Mouse (Mus musculus): ENCODE measurements around the gene 1700001C02Rik. TPM values are rescaled to one million over a fixed set of nuclear protein-coding genes. Genes with fewer than 3 reads are reported as not detected.

1700001C02Rik gene
- total and polyA plus RNA-seq, 2 experiments, result not detected

DNA sequence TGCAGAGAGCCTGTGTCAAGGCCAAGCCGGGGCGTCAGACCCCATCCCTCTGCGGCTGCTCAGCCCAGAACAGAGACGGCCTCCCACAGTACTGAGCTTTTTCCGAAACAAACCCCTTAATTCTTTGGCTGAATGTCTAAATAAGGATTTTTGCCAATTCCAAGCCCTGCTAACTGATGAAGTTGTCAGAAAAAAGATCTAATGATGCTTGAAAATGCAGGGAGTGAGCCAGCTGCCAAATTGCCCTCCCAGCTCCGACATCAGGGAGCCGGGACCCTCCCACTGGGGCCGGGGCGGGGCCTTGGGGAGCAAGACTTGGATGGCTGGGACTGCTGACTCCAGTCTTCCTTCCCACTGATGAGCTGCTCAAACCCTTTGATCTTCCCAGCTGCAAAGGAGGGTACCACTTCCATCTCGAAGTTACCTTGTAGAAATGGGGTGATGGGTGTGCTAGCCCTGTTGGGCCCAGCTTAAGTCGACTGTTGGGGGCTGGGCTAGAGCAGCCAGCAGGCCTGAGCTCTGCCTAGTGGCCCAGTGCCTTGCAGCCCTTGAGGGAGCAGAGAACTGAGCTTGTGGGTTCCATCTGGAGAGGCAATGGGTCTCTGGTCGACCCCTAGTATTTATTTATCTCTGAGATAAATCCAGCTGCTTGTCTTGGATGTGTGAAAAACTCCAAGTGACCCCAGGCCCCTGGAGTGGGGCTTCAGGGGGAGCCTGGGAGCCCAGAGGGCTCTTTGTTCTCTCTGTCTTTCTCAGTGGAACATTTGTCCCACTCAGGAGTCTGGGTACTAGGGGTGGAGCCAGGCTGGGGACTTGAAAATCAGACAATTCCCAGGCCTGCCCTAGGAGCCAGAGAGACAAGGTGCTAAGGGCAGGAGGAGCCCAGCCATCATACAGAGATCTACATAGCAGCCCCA, 60.3 kb downstream of the 1700001C02Rik start:
- Histone ChIP-seq H3K79me2 (ENCODE audit: control insufficient read depth, insufficient read depth, low read length) (no peaks in the 10 kb centered on the region), H3K9ac (ENCODE audit: low read depth, low read length) (no peak overlapping the region), H3K4me1 (ENCODE audit: control insufficient read depth, insufficient read depth, low read length) (peaks cover 6% of the 10 kb centered on the region; the same call in 1 of the 2 replicates), H3K36me3 (ENCODE audit: control insufficient read depth, insufficient read depth, low read length) (no peaks in the 10 kb centered on the region), H3K4me3 (ENCODE audit: insufficient read depth, low read depth, low read length) (no peak overlapping the region), H3K27me3 (ENCODE audit: control insufficient read depth, insufficient read depth, low read length) (no peaks in the 10 kb centered on the region), H3K27ac (replicated peaks; ENCODE audit: insufficient read depth, low read depth, low read length) (no peak overlapping the region)
- DNase-seq (ENCODE audit: extremely low read depth, low read depth, low spot score), result no peak
- WGBS, result 60% methylated on average over 12 of the region's 12 CpGs
- TF ChIP-seq CTCF (IDR thresholded peaks at IDR 0.05; ENCODE audit: low read depth, low read length), result no peak
- TF ChIP-seq POLR2A (IDR thresholded peaks at IDR 0.05; ENCODE audit: extremely low read depth, insufficient read depth, low read length), result no peak

GRCm38 (mm10) chr5:30527129-30527528, 61.3 kb downstream of the 1700001C02Rik start:
- Histone ChIP-seq H3K27me3 (ENCODE audit: control insufficient read depth, insufficient read depth, low read length) (no peaks in the 10 kb centered on the region), H3K79me2 (ENCODE audit: control insufficient read depth, insufficient read depth, low read length) (no peaks in the 10 kb centered on the region), H3K4me1 (ENCODE audit: control insufficient read depth, insufficient read depth, low read length) (peaks cover 6% of the 10 kb centered on the region; the same call in 1 of the 2 replicates), H3K4me3 (ENCODE audit: insufficient read depth, low read depth, low read length) (no peak overlapping the region), H3K36me3 (ENCODE audit: control insufficient read depth, insufficient read depth, low read length) (no peaks in the 10 kb centered on the region), H3K9ac (ENCODE audit: low read depth, low read length) (no peak overlapping the region), H3K27ac (replicated peaks; ENCODE audit: insufficient read depth, low read depth, low read length) (no peak overlapping the region)
- WGBS, result 84% methylated on average over 5 of the region's 5 CpGs
- no peak for TF ChIP-seq CTCF (IDR thresholded peaks at IDR 0.05; ENCODE audit: low read depth, low read length)
- TF ChIP-seq POLR2A (IDR thresholded peaks at IDR 0.05; ENCODE audit: extremely low read depth, insufficient read depth, low read length), result no peak
- DNase-seq (ENCODE audit: extremely low read depth, low read depth, low spot score), result no peak

GRCm38 (mm10) chr5:30528906-30529305, 63.1 kb downstream of the 1700001C02Rik start:
- Histone ChIP-seq H3K27ac (replicated peaks; ENCODE audit: insufficient read depth, low read depth, low read length) (no peak overlapping the region), H3K27me3 (ENCODE audit: control insufficient read depth, insufficient read depth, low read length) (no peaks in the 10 kb centered on the region), H3K9ac (ENCODE audit: low read depth, low read length) (no peak overlapping the region), H3K36me3 (ENCODE audit: control insufficient read depth, insufficient read depth, low read length) (no peaks in the 10 kb centered on the region), H3K4me1 (ENCODE audit: control insufficient read depth, insufficient read depth, low read length) (no peaks in the 10 kb centered on the region), H3K79me2 (ENCODE audit: control insufficient read depth, insufficient read depth, low read length) (no peaks in the 10 kb centered on the region), H3K4me3 (ENCODE audit: insufficient read depth, low read depth, low read length) (no peak overlapping the region)
- no peak for TF ChIP-seq CTCF (IDR thresholded peaks at IDR 0.05; ENCODE audit: low read depth, low read length)
- TF ChIP-seq POLR2A (IDR thresholded peaks at IDR 0.05; ENCODE audit: extremely low read depth, insufficient read depth, low read length), result no peak
- DNase-seq (ENCODE audit: extremely low read depth, low read depth, low spot score), result no peak
- 50% methylated on average over 4 of the region's 4 CpGs for WGBS

Other genes starting within 250 kb of the 1700001C02Rik start
- 26.6 and 31.8 TPM in 2 replicates for gene Selenoi, start 233.5 kb upstream of the 1700001C02Rik start, total RNA-seq (2014; rRNA removed)
- gene Selenoi, start 233.5 kb upstream of the 1700001C02Rik start, polyA plus RNA-seq (2012; rRNA removed), result 59.7 and 73.9 TPM in 2 replicates
- gene Drc1, start 184.7 kb upstream of the 1700001C02Rik start, total RNA-seq (2014; rRNA removed), result 0.74 and 1.2 TPM in 2 replicates
- 0.23 and 0.30 TPM in 2 replicates for gene Drc1, start 184.7 kb upstream of the 1700001C02Rik start, polyA plus RNA-seq (2012; rRNA removed)
- gene Otof, start 4.1 kb upstream of the 1700001C02Rik start, total RNA-seq (2014; rRNA removed), result not detected in 2 replicates
- gene Otof, start 4.1 kb upstream of the 1700001C02Rik start, polyA plus RNA-seq (2012; rRNA removed), result 0.01 TPM in 1 of 2 replicates, not detected in the other
- not detected in 2 replicates for gene Cib4, start 79.8 kb downstream of the 1700001C02Rik start, total RNA-seq (2014; rRNA removed)
- not detected in 2 replicates for gene Cib4, start 79.8 kb downstream of the 1700001C02Rik start, polyA plus RNA-seq (2012; rRNA removed)
- 0.18 and 1.0 TPM in 2 replicates for gene Kcnk3, start 122.1 kb downstream of the 1700001C02Rik start, total RNA-seq (2014; rRNA removed)
- gene Kcnk3, start 122.1 kb downstream of the 1700001C02Rik start, polyA plus RNA-seq (2012; rRNA removed), result 0.61 and 3.2 TPM in 2 replicates
- 16.2 and 19.0 TPM in 2 replicates for gene Slc35f6, start 181.9 kb downstream of the 1700001C02Rik start, total RNA-seq (2014; rRNA removed)
- 44.3 and 55.4 TPM in 2 replicates for gene Slc35f6, start 181.9 kb downstream of the 1700001C02Rik start, polyA plus RNA-seq (2012; rRNA removed)
- gene Cenpa, start 200.7 kb downstream of the 1700001C02Rik start, total RNA-seq (2014; rRNA removed), result 5.3 and 6.8 TPM in 2 replicates
- gene Cenpa, start 200.7 kb downstream of the 1700001C02Rik start, polyA plus RNA-seq (2012; rRNA removed), result 5.7 and 8.0 TPM in 2 replicates
- not detected in 2 replicates for gene Dpysl5, start 245.5 kb downstream of the 1700001C02Rik start, total RNA-seq (2014; rRNA removed)
- 0.06 TPM in 2 replicates for gene Dpysl5, start 245.5 kb downstream of the 1700001C02Rik start, polyA plus RNA-seq (2012; rRNA removed)

Measured in liver, adult 2 months (tissue).